Mouse (Mus musculus): ENCODE data around the gene Chic2. TPM values are rescaled to one million over a fixed set of nuclear protein-coding genes. Genes with fewer than 3 reads are reported as not detected.

Gene Chic2
- total RNA-seq, 2 experiments from 2014 or later: 14.8 to 20.5 TPM

Other genes starting within 250 kb of the Chic2 start
- under 1 TPM; 0.52 to 0.68 TPM for gene Gsx2, start 30.8 kb upstream of the Chic2 start, total RNA-seq (2021)
- gene Pdgfra, start 107.5 kb upstream of the Chic2 start, total RNA-seq (2021): 10 to 100 TPM; 31.8 to 33.5 TPM

Measured in layer of hippocampus, adult 18-20 months (tissue).